Mouse (Mus musculus) heart, postnatal 0 days (tissue): Measurements from ENCODE around the gene Syngr1. TPM values are rescaled to one million over a fixed set of nuclear protein-coding genes. Genes with fewer than 3 reads are reported as not detected.

Experiments
- ATAC-seq: fragments of 200-750 bp; cut with Nextera tagmentation; 2 replicates; pipeline ENCODE4 v1.8.0; 2017; ENCODE audit warnings: low read depth, moderate number of reproducible peaks, moderate library complexity; ENCODE audit not compliant: insufficient read depth
- DNase-seq: peaks from one replicate; pipeline ENCODE4 v3.0.0-alpha.2; 2016; ENCODE audit warnings: low spot score
- H3K27ac ChIP-seq: fragments of 300-500 bp; sonication (generic); 2 replicates; pipeline ENCODE4 v1.5.1; 2014; ENCODE audit warnings: low read depth, mild to moderate bottlenecking
- H3K27me3 ChIP-seq: fragments of 300-500 bp; sonication (generic); 2 replicates; pipeline ENCODE4 v1.6.1; 2014; ENCODE audit warnings: low read length, mixed read lengths; ENCODE audit not compliant: control insufficient read depth, insufficient read depth
- H3K36me3 ChIP-seq: fragments of 300-500 bp; sonication (generic); replicated peaks from 2 replicates; pipeline ENCODE4 v1.6.1; 2014; ENCODE audit warnings: low read length, mixed read lengths; ENCODE audit not compliant: control insufficient read depth, insufficient read depth
- H3K4me1 ChIP-seq: fragments of 300-500 bp; sonication (generic); 2 replicates; pipeline ENCODE4 v1.6.1; 2014; ENCODE audit warnings: antibody characterized with exemption; ENCODE audit not compliant: control insufficient read depth, insufficient read depth
- H3K4me2 ChIP-seq: fragments of 300-500 bp; sonication (generic); 2 replicates; pipeline ENCODE4 v1.6.1; 2014; ENCODE audit warnings: low read depth, mild to moderate bottlenecking, low read length, moderate library complexity
- H3K4me3 ChIP-seq: fragments of 300-500 bp; sonication (generic); 2 replicates; pipeline ENCODE4 v1.5.1; 2014; ENCODE audit warnings: low read depth, low read length
- H3K9ac ChIP-seq: fragments of 300-500 bp; sonication (generic); replicated peaks from 2 replicates; pipeline ENCODE4 v1.6.1; 2014; ENCODE audit warnings: low read depth, low read length, mixed read lengths
- H3K9me3 ChIP-seq: fragments of 300-500 bp; sonication (generic); replicated peaks from 2 replicates; pipeline ENCODE4 v1.6.1; 2016; ENCODE audit warnings: low read length; ENCODE audit not compliant: control insufficient read depth
- CTCF ChIP-seq: IDR thresholded peaks from 2 replicates; pipeline ENCODE4 v1.5.1; 2016; ENCODE audit warnings: antibody characterized with exemption, control low read depth, low read depth
- EP300 ChIP-seq: IDR thresholded peaks from 2 replicates; pipeline ENCODE4 v1.6.1; 2016; ENCODE audit warnings: antibody characterized with exemption, low read depth
- whole genome bisulfite sequencing: fragments of 180-500 bp; shearing (Covaris S2); extraction: QIAGEN DNeasy Blood & Tissue Kit; methylation state at CpG from one replicate; pipeline ENCODE4 v1.1.7; 2014; 5-methylcytosine and 5-hydroxymethylcytosine counted together
- polyA plus RNA-seq: library from polyadenylated mRNA; unstranded; fragments of >200 nt; fragmentation: Nextera tagmentation; extraction: Ambion mirVana; gene quantifications from 2 replicates; pipeline ENCODE4 v1.2.1, GENCODE M21; 2015
- total RNA-seq: library from RNA; depleted of rRNA; stranded (reverse); fragments of >200 nt; gene quantifications from 2 replicates; pipeline ENCODE4 v1.2.3, GENCODE M21; 2014; ENCODE audit warnings: low replicate concordance

Gene Syngr1
- total and polyA plus RNA-seq, 2 experiments from 2014 or later: 140 to 144 TPM

GRCm38 (mm10) chr15:80097999-80098461, 6.9 kb downstream of the Syngr1 start:
- 23% methylated on average over 8 of the region's 8 CpGs for WGBS

GRCm38 (mm10) chr15:80098809-80099208, 7.7 kb downstream of the Syngr1 start:
- Histone ChIP-seq H3K9ac (no peak overlapping the region), H3K27me3 (no peaks in the 10 kb centered on the region)
- ATAC-seq: no peak

More at GRCm38 (mm10) chr15:80097999-80098461, 6.9 kb downstream of the Syngr1 start:
- H3K36me3 ChIP-seq: no peaks in the 10 kb centered on the region
- H3K9me3 ChIP-seq: no peaks in the 10 kb centered on the region
- peak overlapping the region; percentile 52; the same call in 1 of the 2 replicates for H3K27ac ChIP-seq
- ATAC-seq (0 out of 2 replicates have a peak, but pooled peaks have one; percentile 24), DNase-seq (no peak)
- peaks cover 33% of the 10 kb centered on the region for H3K4me1 ChIP-seq
- peak overlapping the region; percentile 14; the same call in 1 of the 2 replicates for H3K4me2 ChIP-seq
- TF ChIP-seq CTCF (no peak), EP300 (no peak)
- no peak overlapping the region for H3K4me3 ChIP-seq
- no peaks in the 10 kb centered on the region for H3K27me3 ChIP-seq
- H3K9ac ChIP-seq: 0 out of 2 replicates have a peak overlapping the region, but pooled peaks have one; percentile 12

GRCm38 (mm10) chr15:80099477-80099876, 8.3 kb downstream of the Syngr1 start:
- H3K27me3 ChIP-seq: no peaks in the 10 kb centered on the region
- peaks cover 33% of the 10 kb centered on the region for H3K4me1 ChIP-seq
- H3K9ac ChIP-seq: no peak overlapping the region
- no peak for TF ChIP-seq CTCF
- no peak for TF ChIP-seq EP300
- 50% methylated on average over 3 of the region's 3 CpGs for WGBS
- no peak overlapping the region for H3K27ac ChIP-seq
- ATAC-seq (no peak), DNase-seq (no peak)
- no peaks in the 10 kb centered on the region for H3K9me3 ChIP-seq
- H3K4me3 ChIP-seq: no peak overlapping the region
- H3K4me2 ChIP-seq: no peak overlapping the region
- no peaks in the 10 kb centered on the region for H3K36me3 ChIP-seq

More at GRCm38 (mm10) chr15:80098809-80099208, 7.7 kb downstream of the Syngr1 start:
- no peaks in the 10 kb centered on the region for H3K36me3 ChIP-seq
- 31% methylated on average over 9 of the region's 9 CpGs for WGBS
- TF ChIP-seq EP300 (no peak), CTCF (no peak)
- no peaks in the 10 kb centered on the region for H3K9me3 ChIP-seq
- DNase-seq: no peak
- peaks cover 33% of the 10 kb centered on the region for H3K4me1 ChIP-seq
- no peak overlapping the region for H3K4me3 ChIP-seq
- H3K27ac ChIP-seq: no peak overlapping the region
- H3K4me2 ChIP-seq: no peak overlapping the region

- no peak overlapping the region for H3K27ac ChIP-seq
- H3K36me3 ChIP-seq: no peaks in the 10 kb centered on the region
- H3K27me3 ChIP-seq: no peaks in the 10 kb centered on the region
- H3K4me1 ChIP-seq: peaks cover 33% of the 10 kb centered on the region
- DNase-seq (no peak), ATAC-seq (no peak)
- H3K4me3 ChIP-seq: no peak overlapping the region
- no peaks in the 10 kb centered on the region for H3K9me3 ChIP-seq
- H3K4me2 ChIP-seq: no peak overlapping the region
- TF ChIP-seq EP300 (no peak), CTCF (no peak)
- H3K9ac ChIP-seq: no peak overlapping the region
- WGBS: 81% methylated on average over 3 of the region's 3 CpGs
Observed at GRCm38 (mm10) chr15:80100196-80100595, 9.1 kb downstream of the Syngr1 start.

GRCm38 (mm10) chr15:80100871-80101270, 9.7 kb downstream of the Syngr1 start:
- Histone ChIP-seq H3K4me3 (no peak overlapping the region), H3K4me2 (no peak overlapping the region), H3K9ac (no peak overlapping the region), H3K27me3 (no peaks in the 10 kb centered on the region), H3K27ac (no peak overlapping the region), H3K4me1 (peaks cover 33% of the 10 kb centered on the region), H3K36me3 (no peaks in the 10 kb centered on the region), H3K9me3 (no peaks in the 10 kb centered on the region)
- TF ChIP-seq EP300: no peak
- TF ChIP-seq CTCF: no peak
- DNase-seq: no peak
- ATAC-seq: no peak
- 70% methylated on average over 10 of the region's 10 CpGs for WGBS

GRCm38 (mm10) chr15:80101503-80101902, 10.4 kb downstream of the Syngr1 start:
- Histone ChIP-seq H3K4me1 (peaks cover 33% of the 10 kb centered on the region), H3K27ac (no peak overlapping the region), H3K36me3 (no peaks in the 10 kb centered on the region), H3K4me3 (no peak overlapping the region), H3K4me2 (no peak overlapping the region), H3K27me3 (no peaks in the 10 kb centered on the region), H3K9ac (no peak overlapping the region), H3K9me3 (no peaks in the 10 kb centered on the region)
- ATAC-seq (no peak), DNase-seq (no peak)
- 82% methylated on average over 6 of the region's 6 CpGs for WGBS
- TF ChIP-seq EP300 (no peak), CTCF (no peak)
